Mouse (Mus musculus) bone marrow, adult 2 months (tissue): ENCODE data around the gene Tarbp1.

ENCODE experiments used
- CTCF ChIP-seq: fragments of 200-500 bp; IDR thresholded peaks from 2 replicates; pipeline ENCODE4 v1.5.1; 2011; ENCODE audit warnings: low read length, control low read depth; ENCODE audit not compliant: control insufficient read depth, insufficient read depth
- POLR2A ChIP-seq: fragments of 200-500 bp; IDR thresholded peaks from 2 replicates; pipeline ENCODE4 v1.6.1; 2011; ENCODE audit warnings: low read depth, mild to moderate bottlenecking, control low read depth, low read length, borderline replicate concordance; ENCODE audit not compliant: control insufficient read depth

GRCm38 (mm10) chr8:126438937-126439336 lies 35.9 kb downstream of the Tarbp1 start:
- no peak for TF ChIP-seq POLR2A
- TF ChIP-seq CTCF, result no peak
